Mouse (Mus musculus) ES-Bruce4 (cell line): Measurements from ENCODE around the gene Slc24a5.

Experiments
- CTCF ChIP-seq: IDR thresholded peaks from one replicate; pipeline ENCODE4 v1.8.1; 2011; ENCODE audit warnings: low read depth, low read length
- POLR2A ChIP-seq: IDR thresholded peaks from one replicate; pipeline ENCODE4 v1.8.1; 2011; ENCODE audit warnings: low read length; ENCODE audit not compliant: insufficient read depth

- no peak for TF ChIP-seq POLR2A
- no peak for TF ChIP-seq CTCF
Observed at GRCm38 (mm10) chr2:125122288-125122623, 54.3 kb downstream of the Slc24a5 start.
